Mouse (Mus musculus) layer of hippocampus, adult 8-10 months (tissue): ENCODE results near the gene Galnt13. TPM values are rescaled to one million over a fixed set of nuclear protein-coding genes. Genes with fewer than 3 reads are reported as not detected.
"Not testable (repeated sequence)": the region's sequence is repeated elsewhere in the genome, so short reads cannot be mapped to it uniquely, and the experiment has no call there.

Experiments
- DNase-seq, 2 experiments: peaks; one replicate each; pipeline ENCODE4 v3.0.0; 2022; ENCODE audit warnings: low spot score in 2 of 2
- total RNA-seq, 4 experiments: library from RNA; stranded (reverse); gene quantifications; 2 replicates each; pipeline ENCODE4 v1.2.4; 2022

Gene Galnt13
- total RNA-seq = 10 to 100 TPM; 24.2 to 27.4 (median 25.4) TPM

GRCm38 (mm10) chr2:54435937-54436735 lies at the start of gene Galnt13:
Gene Galnt13, plus strand, starts transcription at chr2:54436317.
- peak; percentile 62 to 73 for DNase-seq

GRCm38 (mm10) chr2:54431060-54431459 lies 5.1 kb upstream of the Galnt13 start:
- DNase-seq = no peak

GRCm38 (mm10) chr2:54435380-54435779 lies 737 bp upstream of the Galnt13 start:
- DNase-seq = no peak

- DNase-seq = peak; percentile 18 to 44
Observed at GRCm38 (mm10) chr2:54436736-54437500, 801 bp downstream of the Galnt13 start.

- DNase-seq = peak in 1 of 2 experiments; percentile 19
Observed at GRCm38 (mm10) chr2:54437501-54437830, 1.3 kb downstream of the Galnt13 start.

- no peak for DNase-seq
Observed at GRCm38 (mm10) chr2:54442734-54443500, 6.8 kb downstream of the Galnt13 start.

GRCm38 (mm10) chr2:54483426-54483825 lies 47.3 kb downstream of the Galnt13 start:
- DNase-seq = no peak

- no peak for DNase-seq
Observed at GRCm38 (mm10) chr2:54522989-54523388, 86.9 kb downstream of the Galnt13 start.

- DNase-seq = no peak
Observed at GRCm38 (mm10) chr2:54527073-54527472, 91.0 kb downstream of the Galnt13 start.

- DNase-seq = peak in 1 of 2 experiments; percentile 13
Observed at GRCm38 (mm10) chr2:54558357-54559153, 122.4 kb downstream of the Galnt13 start.

- no peak for DNase-seq
Observed at GRCm38 (mm10) chr2:54565068-54565467, 129.0 kb downstream of the Galnt13 start.

- no peak for DNase-seq
Observed at GRCm38 (mm10) chr2:54567186-54567585, 131.1 kb downstream of the Galnt13 start.

- DNase-seq = no peak
Observed at GRCm38 (mm10) chr2:54567632-54568031, 131.5 kb downstream of the Galnt13 start.

- DNase-seq = not testable (repeated sequence)
Observed at GRCm38 (mm10) chr2:54713817-54714216, 277.7 kb downstream of the Galnt13 start.

GRCm38 (mm10) chr2:54751232-54751631 lies 315.1 kb downstream of the Galnt13 start:
- DNase-seq = no peak

GRCm38 (mm10) chr2:54759781-54760180 lies 323.7 kb downstream of the Galnt13 start:
- DNase-seq = no peak

- no peak for DNase-seq
Observed at GRCm38 (mm10) chr2:54778790-54779273, 342.7 kb downstream of the Galnt13 start.

- no peak for DNase-seq
Observed at GRCm38 (mm10) chr2:54813670-54814256, 377.6 kb downstream of the Galnt13 start.

GRCm38 (mm10) chr2:54841245-54841644 lies 405.1 kb downstream of the Galnt13 start:
- DNase-seq = no peak

GRCm38 (mm10) chr2:54906282-54907060 lies 470.4 kb downstream of the Galnt13 start:
- DNase-seq = no peak
